Mouse (Mus musculus): ENCODE measurements at regions not wholly inside any gene's neighbourhood (a gene's known extent, or its start where the extent isn't known, plus 50 kb on each side); places are given as distances from the start of the nearest gene placed in this dataset.

GRCm38 (mm10) chr1:168964467-168964904 lies 532.4 kb upstream of the Pbx1 start:
- Histone ChIP-seq H3K9ac (ENCODE audit: low read depth, low read length) (no peak overlapping the region), H3K27me3 (ENCODE audit: control insufficient read depth, insufficient read depth, low read length) (no peaks in the 10 kb centered on the region), H3K4me2 (replicated peaks; ENCODE audit: low read depth, low read length) (no peak overlapping the region), H3K27ac (ENCODE audit: low read depth, low read length) (no peak overlapping the region), H3K4me1 (ENCODE audit: control insufficient read depth, insufficient read depth, low read length) (no peaks in the 10 kb centered on the region), H3K4me3 (ENCODE audit: low read length) (no peak overlapping the region), H3K36me3 (ENCODE audit: control insufficient read depth, insufficient read depth, low read length) (no peaks in the 10 kb centered on the region), H3K9me3 (ENCODE audit: control insufficient read depth, low read length) (no peaks in the 10 kb centered on the region)
- ATAC-seq (ENCODE audit: low FRiP score, low TSS enrichment): no peak
- WGBS: 78% methylated on average over 6 of the region's 6 CpGs

- no peaks in the 10 kb centered on the region for H3K36me3 ChIP-seq (ENCODE audit: control insufficient read depth, insufficient read depth, low read length)
Measured at GRCm38 (mm10) chr1:168950947-168951346, 518.9 kb upstream of the Pbx1 start.

GRCm38 (mm10) chr1:168924100-168924815 lies 492.2 kb upstream of the Pbx1 start:
- Histone ChIP-seq H3K27me3 (ENCODE audit: control insufficient read depth, insufficient read depth, low read length) (no peaks in the 10 kb centered on the region), H3K27ac (ENCODE audit: low read depth, low read length) (no peak overlapping the region), H3K4me1 (ENCODE audit: control insufficient read depth, insufficient read depth, low read length) (no peaks in the 10 kb centered on the region), H3K9ac (ENCODE audit: low read depth, low read length) (no peak overlapping the region), H3K4me2 (replicated peaks; ENCODE audit: low read depth, low read length) (no peak overlapping the region), H3K4me3 (ENCODE audit: low read length) (no peak overlapping the region), H3K9me3 (ENCODE audit: control insufficient read depth, low read length) (no peaks in the 10 kb centered on the region), H3K36me3 (ENCODE audit: control insufficient read depth, insufficient read depth, low read length) (no peaks in the 10 kb centered on the region)
- no peak for ATAC-seq (ENCODE audit: low FRiP score, low TSS enrichment)
- WGBS: 78% methylated on average over 5 of the region's 5 CpGs

More at GRCm38 (mm10) chr1:168950947-168951346, 518.9 kb upstream of the Pbx1 start:
- Histone ChIP-seq H3K4me3 (ENCODE audit: low read length) (no peak overlapping the region), H3K4me2 (replicated peaks; ENCODE audit: low read depth, low read length) (no peak overlapping the region), H3K9me3 (ENCODE audit: control insufficient read depth, low read length) (no peaks in the 10 kb centered on the region), H3K4me1 (ENCODE audit: control insufficient read depth, insufficient read depth, low read length) (no peaks in the 10 kb centered on the region), H3K27me3 (ENCODE audit: control insufficient read depth, insufficient read depth, low read length) (no peaks in the 10 kb centered on the region), H3K9ac (ENCODE audit: low read depth, low read length) (no peak overlapping the region), H3K27ac (ENCODE audit: low read depth, low read length) (no peak overlapping the region)
- ATAC-seq (ENCODE audit: low FRiP score, low TSS enrichment): no peak

GRCm38 (mm10) chr1:168918331-168919076 lies 486.4 kb upstream of the Pbx1 start:
- ATAC-seq (ENCODE audit: low FRiP score, low TSS enrichment): no peak
- Histone ChIP-seq H3K36me3 (ENCODE audit: control insufficient read depth, insufficient read depth, low read length) (no peaks in the 10 kb centered on the region), H3K27me3 (ENCODE audit: control insufficient read depth, insufficient read depth, low read length) (no peaks in the 10 kb centered on the region), H3K9ac (ENCODE audit: low read depth, low read length) (no peak overlapping the region), H3K9me3 (ENCODE audit: control insufficient read depth, low read length) (no peaks in the 10 kb centered on the region), H3K27ac (ENCODE audit: low read depth, low read length) (no peak overlapping the region), H3K4me1 (ENCODE audit: control insufficient read depth, insufficient read depth, low read length) (no peaks in the 10 kb centered on the region), H3K4me2 (replicated peaks; ENCODE audit: low read depth, low read length) (no peak overlapping the region), H3K4me3 (ENCODE audit: low read length) (no peak overlapping the region)
- whole genome bisulfite sequencing: 90% methylated on average over 9 of the region's 9 CpGs

- H3K27me3 ChIP-seq (ENCODE audit: control insufficient read depth, insufficient read depth, low read length): no peaks in the 10 kb centered on the region
- H3K36me3 ChIP-seq (ENCODE audit: control insufficient read depth, insufficient read depth, low read length): no peaks in the 10 kb centered on the region
Measured at GRCm38 (mm10) chr1:168908684-168909175, 476.7 kb upstream of the Pbx1 start.

GRCm38 (mm10) chr1:168908192-168908591 lies 476.1 kb upstream of the Pbx1 start:
- H3K4me3 ChIP-seq (ENCODE audit: low read length): no peak overlapping the region
- 91% methylated on average over 6 of the region's 6 CpGs for WGBS

More at GRCm38 (mm10) chr1:168908684-168909175, 476.7 kb upstream of the Pbx1 start:
- H3K27ac ChIP-seq (ENCODE audit: low read depth, low read length): no peak overlapping the region
- no peak overlapping the region for H3K4me3 ChIP-seq (ENCODE audit: low read length)
- H3K9ac ChIP-seq (ENCODE audit: low read depth, low read length): no peak overlapping the region
- no peak overlapping the region for H3K4me2 ChIP-seq (replicated peaks; ENCODE audit: low read depth, low read length)
- H3K4me1 ChIP-seq (ENCODE audit: control insufficient read depth, insufficient read depth, low read length): no peaks in the 10 kb centered on the region
- WGBS: 37% methylated on average over 4 of the region's 4 CpGs
- ATAC-seq (ENCODE audit: low FRiP score, low TSS enrichment): no peak
- H3K9me3 ChIP-seq (ENCODE audit: control insufficient read depth, low read length): no peaks in the 10 kb centered on the region

GRCm38 (mm10) chr1:168898483-168898882 lies 466.4 kb upstream of the Pbx1 start:
- Histone ChIP-seq H3K9me3 (ENCODE audit: control insufficient read depth, low read length) (no peaks in the 10 kb centered on the region), H3K36me3 (ENCODE audit: control insufficient read depth, insufficient read depth, low read length) (no peaks in the 10 kb centered on the region), H3K4me3 (ENCODE audit: low read length) (no peak overlapping the region), H3K27ac (ENCODE audit: low read depth, low read length) (no peak overlapping the region), H3K4me1 (ENCODE audit: control insufficient read depth, insufficient read depth, low read length) (no peaks in the 10 kb centered on the region), H3K4me2 (replicated peaks; ENCODE audit: low read depth, low read length) (no peak overlapping the region), H3K27me3 (ENCODE audit: control insufficient read depth, insufficient read depth, low read length) (no peaks in the 10 kb centered on the region), H3K9ac (ENCODE audit: low read depth, low read length) (no peak overlapping the region)
- ATAC-seq (ENCODE audit: low FRiP score, low TSS enrichment): no peak
- WGBS: 74% methylated on average over 2 of the region's 2 CpGs

More at GRCm38 (mm10) chr1:168908192-168908591, 476.1 kb upstream of the Pbx1 start:
- no peak overlapping the region for H3K27ac ChIP-seq (ENCODE audit: low read depth, low read length)
- H3K27me3 ChIP-seq (ENCODE audit: control insufficient read depth, insufficient read depth, low read length): no peaks in the 10 kb centered on the region
- H3K9ac ChIP-seq (ENCODE audit: low read depth, low read length): no peak overlapping the region
- no peaks in the 10 kb centered on the region for H3K4me1 ChIP-seq (ENCODE audit: control insufficient read depth, insufficient read depth, low read length)
- no peaks in the 10 kb centered on the region for H3K36me3 ChIP-seq (ENCODE audit: control insufficient read depth, insufficient read depth, low read length)
- no peaks in the 10 kb centered on the region for H3K9me3 ChIP-seq (ENCODE audit: control insufficient read depth, low read length)
- no peak overlapping the region for H3K4me2 ChIP-seq (replicated peaks; ENCODE audit: low read depth, low read length)
- ATAC-seq (ENCODE audit: low FRiP score, low TSS enrichment): no peak

- no peak overlapping the region for H3K4me2 ChIP-seq (replicated peaks; ENCODE audit: low read depth, low read length)
- no peak overlapping the region for H3K4me3 ChIP-seq (ENCODE audit: low read length)
- no peak for ATAC-seq (ENCODE audit: low FRiP score, low TSS enrichment)
- H3K27me3 ChIP-seq (ENCODE audit: control insufficient read depth, insufficient read depth, low read length): no peaks in the 10 kb centered on the region
- H3K9ac ChIP-seq (ENCODE audit: low read depth, low read length): no peak overlapping the region
- no peak overlapping the region for H3K27ac ChIP-seq (ENCODE audit: low read depth, low read length)
- H3K9me3 ChIP-seq (ENCODE audit: control insufficient read depth, low read length): no peaks in the 10 kb centered on the region
- no peaks in the 10 kb centered on the region for H3K36me3 ChIP-seq (ENCODE audit: control insufficient read depth, insufficient read depth, low read length)
- WGBS: 63% methylated on average over 3 of the region's 3 CpGs
- no peaks in the 10 kb centered on the region for H3K4me1 ChIP-seq (ENCODE audit: control insufficient read depth, insufficient read depth, low read length)
Measured at GRCm38 (mm10) chr1:168861577-168861976, 429.5 kb upstream of the Pbx1 start.

- H3K4me3 ChIP-seq (ENCODE audit: low read length): no peak overlapping the region
- no peak overlapping the region for H3K27ac ChIP-seq (ENCODE audit: low read depth, low read length)
- no peaks in the 10 kb centered on the region for H3K27me3 ChIP-seq (ENCODE audit: control insufficient read depth, insufficient read depth, low read length)
- no peaks in the 10 kb centered on the region for H3K9me3 ChIP-seq (ENCODE audit: control insufficient read depth, low read length)
- H3K4me2 ChIP-seq (replicated peaks; ENCODE audit: low read depth, low read length): no peak overlapping the region
- H3K4me1 ChIP-seq (ENCODE audit: control insufficient read depth, insufficient read depth, low read length): no peaks in the 10 kb centered on the region
- 82% methylated on average over 3 of the region's 3 CpGs for WGBS
- ATAC-seq (ENCODE audit: low FRiP score, low TSS enrichment): no peak
- H3K36me3 ChIP-seq (ENCODE audit: control insufficient read depth, insufficient read depth, low read length): no peaks in the 10 kb centered on the region
- H3K9ac ChIP-seq (ENCODE audit: low read depth, low read length): no peak overlapping the region
Measured at GRCm38 (mm10) chr1:168823184-168823583, 391.1 kb upstream of the Pbx1 start.
